Mouse (Mus musculus) myocyte (in vitro differentiated cells): ENCODE measurements around the gene Ngrn.

Experiments used
- CEBPB ChIP-seq: IDR thresholded peaks from 2 replicates; pipeline ENCODE4 v1.6.1; 2011; ENCODE audit warnings: mild to moderate bottlenecking, moderate library complexity; ENCODE audit not compliant: poor library complexity, insufficient read depth, severe bottlenecking
- E2F4 ChIP-seq: IDR thresholded peaks from one replicate; pipeline ENCODE4 v1.6.1; 2011; ENCODE audit warnings: mild to moderate bottlenecking, control low read depth, moderate library complexity; ENCODE audit not compliant: insufficient read depth
- MYOD1 ChIP-seq, 3 experiments: IDR thresholded peaks; one replicate each; pipeline ENCODE4 v1.6.1; 2011; ENCODE audit warnings: control low read depth in 2 of 3, low read depth in 2 of 3, mild to moderate bottlenecking in 2 of 3, moderate library complexity in 1 of 3; ENCODE audit not compliant: insufficient read length in 2 of 3, control insufficient read depth in 1 of 3
- MYOG ChIP-seq, 3 experiments: IDR thresholded peaks; one replicate each; pipeline ENCODE4 v1.6.1; 2011; ENCODE audit warnings: control low read depth in 2 of 3, low read depth in 2 of 3, mild to moderate bottlenecking in 2 of 3; ENCODE audit not compliant: insufficient read length in 2 of 3, control insufficient read depth in 1 of 3, insufficient read depth in 1 of 3
- POLR2A ChIP-seq: IDR thresholded peaks from one replicate; pipeline ENCODE4 v1.6.1; 2011; ENCODE audit warnings: low read depth, mild to moderate bottlenecking, control low read depth, moderate library complexity; ENCODE audit not compliant: insufficient read length
- POLR2AphosphoS2 ChIP-seq: IDR thresholded peaks from one replicate; pipeline ENCODE4 v1.6.1; 2011; ENCODE audit warnings: low read depth, control low read depth; ENCODE audit not compliant: insufficient read length
- USF1 ChIP-seq: IDR thresholded peaks from one replicate; pipeline ENCODE4 v1.6.1; 2011; ENCODE audit warnings: low read depth, mild to moderate bottlenecking, control low read depth, moderate library complexity

DNA sequence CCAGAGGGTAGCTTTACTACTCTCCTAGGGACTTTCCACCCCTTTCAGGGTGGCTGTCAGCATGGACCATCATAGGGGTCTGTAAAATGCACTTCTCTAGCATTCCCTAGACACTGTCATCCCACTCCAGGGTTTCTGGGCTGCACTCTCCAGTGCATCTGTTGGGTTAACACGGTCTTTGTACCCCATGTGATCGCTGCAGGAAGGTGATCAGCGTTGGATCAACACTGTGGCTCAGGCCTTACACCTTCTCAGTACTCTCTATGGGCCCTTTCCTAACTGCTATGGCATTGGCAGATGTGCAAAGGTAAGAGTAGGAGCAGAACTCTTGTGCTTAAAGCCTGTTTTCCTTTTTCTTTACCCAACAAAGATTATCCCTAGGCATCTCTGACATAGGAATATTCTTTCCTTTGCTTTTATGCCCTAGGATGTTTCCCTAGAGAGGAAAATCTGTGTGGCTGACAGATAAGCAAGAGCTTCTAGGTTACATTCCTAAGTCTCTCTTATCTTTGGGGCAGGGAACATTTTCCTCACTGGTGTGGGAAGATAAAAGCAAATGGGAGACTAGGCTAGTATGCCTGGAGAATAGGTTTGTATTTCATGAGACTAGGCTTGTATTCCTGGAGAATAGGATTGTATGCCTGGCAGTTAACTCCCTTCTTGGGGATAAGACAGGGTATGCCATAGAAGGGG is 22.4 kb downstream of the Ngrn start:
- TF ChIP-seq CEBPB (no peak), POLR2A (no peak), MYOG (IDR thresholded peaks at IDR 0.05; ENCODE audit: control insufficient read depth in 1 of 3, insufficient read depth in 1 of 3, insufficient read length in 2 of 3, low read depth in 2 of 3) (no peak), USF1 (no peak), POLR2AphosphoS2 (no peak), MYOD1 (IDR thresholded peaks at IDR 0.05; ENCODE audit: control insufficient read depth in 1 of 3, insufficient read length in 2 of 3, low read depth in 2 of 3) (no peak), E2F4 (no peak)
